Mouse (Mus musculus) E14TG2a.4 (cell line): ENCODE measurements around the gene Rhbdf1.
A peak's percentile ranks its signal among the peaks of the same experiment; 100 is the strongest.

Experiments used
- H3K27me3 ChIP-seq: 2 replicates; pipeline ENCODE4 v1.6.1; 2014; ENCODE audit warnings: low read length, control low read depth; ENCODE audit not compliant: insufficient read depth
- H3K36me3 ChIP-seq: 2 replicates; pipeline ENCODE4 v1.6.1; 2014; ENCODE audit warnings: low read length, control low read depth; ENCODE audit not compliant: insufficient read depth
- H3K4me1 ChIP-seq: replicated peaks from 2 replicates; pipeline ENCODE4 v1.6.1; 2014; ENCODE audit warnings: low read depth, low read length, control low read depth
- H3K4me3 ChIP-seq: replicated peaks from 2 replicates; pipeline ENCODE4 v1.5.1; 2014; ENCODE audit warnings: mild to moderate bottlenecking, low read length
- H3K9me3 ChIP-seq: 2 replicates; pipeline ENCODE4 v1.6.1; 2014; ENCODE audit warnings: low read length, control low read depth
- CTCF ChIP-seq: conservative IDR thresholded peaks from 2 replicates; pipeline ENCODE4 v1.5.1; 2014; ENCODE audit warnings: low read length
- NANOG ChIP-seq: IDR thresholded peaks from 2 replicates; pipeline ENCODE4 v1.6.1; 2014; ENCODE audit warnings: borderline replicate concordance, low read length, mixed read lengths
- POU5F1 ChIP-seq: IDR thresholded peaks from 2 replicates; pipeline ENCODE4 v1.6.1; 2014; ENCODE audit warnings: low read length, borderline replicate concordance

Gene Rhbdf1

GRCm38 (mm10) chr11:32235646-32236045 is 13.5 kb upstream of the Rhbdf1 start:
- Histone ChIP-seq H3K4me3 (no peak overlapping the region), H3K36me3 (peaks cover 91% of the 10 kb centered on the region), H3K27me3 (no peaks in the 10 kb centered on the region), H3K4me1 (peaks cover 13% of the 10 kb centered on the region), H3K9me3 (no peaks in the 10 kb centered on the region)
- no peak for TF ChIP-seq POU5F1
- TF ChIP-seq NANOG, result no peak
- TF ChIP-seq CTCF, result no peak

- TF ChIP-seq CTCF, result no peak
- no peak for TF ChIP-seq NANOG
- no peak for TF ChIP-seq POU5F1
- Histone ChIP-seq H3K36me3 (peaks cover 94% of the 10 kb centered on the region), H3K27me3 (no peaks in the 10 kb centered on the region), H3K4me1 (peaks cover 13% of the 10 kb centered on the region), H3K9me3 (no peaks in the 10 kb centered on the region), H3K4me3 (no peak overlapping the region)
These were observed 12.9 kb upstream of the Rhbdf1 start for GRCm38 (mm10) chr11:32234816-32235485.

- H3K27me3 ChIP-seq, result no peaks in the 10 kb centered on the region
- peaks cover 95% of the 10 kb centered on the region for H3K36me3 ChIP-seq
- TF ChIP-seq CTCF (no peak), NANOG (no peak), POU5F1 (no peak)
- no peaks in the 10 kb centered on the region for H3K9me3 ChIP-seq
- H3K4me3 ChIP-seq, result no peak overlapping the region
- H3K4me1 ChIP-seq, result peaks cover 13% of the 10 kb centered on the region
These were observed 11.8 kb upstream of the Rhbdf1 start for GRCm38 (mm10) chr11:32233895-32234294.

GRCm38 (mm10) chr11:32232848-32233247 is 10.7 kb upstream of the Rhbdf1 start:
- H3K36me3 ChIP-seq, result peaks cover 99% of the 10 kb centered on the region
- H3K4me1 ChIP-seq, result peaks cover 10% of the 10 kb centered on the region
- TF ChIP-seq NANOG (no peak), CTCF (no peak), POU5F1 (no peak)
- no peak overlapping the region for H3K4me3 ChIP-seq
- no peaks in the 10 kb centered on the region for H3K9me3 ChIP-seq
- H3K27me3 ChIP-seq, result no peaks in the 10 kb centered on the region

- Histone ChIP-seq H3K4me1 (peaks cover 20% of the 10 kb centered on the region), H3K9me3 (no peaks in the 10 kb centered on the region), H3K27me3 (no peaks in the 10 kb centered on the region), H3K4me3 (no peak overlapping the region), H3K36me3 (peaks cover 84% of the 10 kb centered on the region)
- TF ChIP-seq CTCF (no peak), NANOG (no peak), POU5F1 (no peak)
These were observed 9.0 kb upstream of the Rhbdf1 start for GRCm38 (mm10) chr11:32231125-32231524.

- Histone ChIP-seq H3K4me1 (peaks cover 29% of the 10 kb centered on the region), H3K4me3 (no peak overlapping the region)
These were observed 8.1 kb upstream of the Rhbdf1 start for GRCm38 (mm10) chr11:32230220-32230619.

GRCm38 (mm10) chr11:32228292-32228845 is 6.3 kb upstream of the Rhbdf1 start:
- no peak overlapping the region for H3K4me3 ChIP-seq
- H3K36me3 ChIP-seq, result peaks cover 57% of the 10 kb centered on the region
- H3K9me3 ChIP-seq, result no peaks in the 10 kb centered on the region
- peaks cover 47% of the 10 kb centered on the region for H3K4me1 ChIP-seq
- H3K27me3 ChIP-seq, result peaks cover 17% of the 10 kb centered on the region
- TF ChIP-seq CTCF (no peak), POU5F1 (no peak), NANOG (no peak)

More at GRCm38 (mm10) chr11:32230220-32230619, 8.1 kb upstream of the Rhbdf1 start:
- H3K9me3 ChIP-seq, result no peaks in the 10 kb centered on the region
- TF ChIP-seq POU5F1, result no peak
- TF ChIP-seq CTCF, result no peak
- no peak for TF ChIP-seq NANOG
- peaks cover 75% of the 10 kb centered on the region for H3K36me3 ChIP-seq
- H3K27me3 ChIP-seq, result no peaks in the 10 kb centered on the region

- peak overlapping the region; percentile 91 for H3K4me3 ChIP-seq
- H3K4me1 ChIP-seq, result peaks cover 49% of the 10 kb centered on the region
- H3K27me3 ChIP-seq, result peaks cover 25% of the 10 kb centered on the region
- peaks cover 50% of the 10 kb centered on the region for H3K36me3 ChIP-seq
- TF ChIP-seq CTCF, result no peak
- H3K9me3 ChIP-seq, result no peaks in the 10 kb centered on the region
These were observed 5.5 kb upstream of the Rhbdf1 start for GRCm38 (mm10) chr11:32227555-32227954.
